Mouse (Mus musculus) T-cell, adult 2 months (primary cell): Measurements from ENCODE around the gene Als2cr12.
"Not testable (repeated sequence)": the region's sequence is repeated elsewhere in the genome, so short reads cannot be mapped to it uniquely, and the experiment has no call there.

Experiments used
- DNase-seq: peaks from one replicate; pipeline ENCODE4 v3.0.0; 2022; ENCODE audit warnings: low spot score

Gene Als2cr12

DNA sequence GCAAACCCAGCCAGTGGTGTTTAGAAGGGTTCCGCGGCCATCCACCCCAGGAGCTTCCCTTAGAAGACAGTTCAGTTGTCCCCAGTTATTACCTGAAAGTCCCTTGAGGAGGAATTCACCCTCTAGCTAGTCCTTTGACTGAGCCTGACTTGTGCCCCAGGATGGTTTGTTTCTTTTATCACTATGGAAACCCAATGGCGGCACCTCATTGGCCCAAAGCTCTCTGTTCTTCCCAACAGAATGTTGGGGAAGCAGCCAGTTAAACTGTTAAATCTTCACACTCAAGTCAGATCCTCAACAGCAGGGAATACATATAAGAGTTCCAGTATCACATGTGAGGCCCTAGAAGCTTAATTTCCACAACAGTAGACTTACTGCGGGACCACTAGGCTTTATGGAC lies at the start of gene Als2cr12:
TSS of gene Als2cr12 (minus strand) at position 180 of the 400 bp plus-strand sequence.
- DNase-seq = not testable (repeated sequence)

DNA sequence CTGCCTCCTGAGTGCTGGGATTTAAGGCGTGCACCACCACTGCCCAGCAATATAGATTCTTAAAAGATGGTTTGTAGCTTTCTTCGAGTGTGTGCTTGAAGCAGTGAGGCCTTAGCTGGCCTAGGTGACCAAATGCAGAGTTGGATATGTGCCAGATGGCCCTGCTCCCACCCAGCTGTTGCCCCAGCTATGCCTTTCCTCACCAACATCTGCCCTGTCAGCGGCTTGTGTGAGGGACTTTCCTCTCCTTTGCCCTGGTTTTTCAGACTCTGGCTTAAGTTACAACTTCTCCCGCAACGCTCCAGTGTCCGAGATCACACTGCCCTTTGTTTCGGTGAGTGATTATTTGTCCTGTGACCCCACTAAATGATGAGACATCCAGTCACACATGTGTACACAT lies 48.9 kb upstream of the Als2cr12 start:
- no peak for DNase-seq

DNA sequence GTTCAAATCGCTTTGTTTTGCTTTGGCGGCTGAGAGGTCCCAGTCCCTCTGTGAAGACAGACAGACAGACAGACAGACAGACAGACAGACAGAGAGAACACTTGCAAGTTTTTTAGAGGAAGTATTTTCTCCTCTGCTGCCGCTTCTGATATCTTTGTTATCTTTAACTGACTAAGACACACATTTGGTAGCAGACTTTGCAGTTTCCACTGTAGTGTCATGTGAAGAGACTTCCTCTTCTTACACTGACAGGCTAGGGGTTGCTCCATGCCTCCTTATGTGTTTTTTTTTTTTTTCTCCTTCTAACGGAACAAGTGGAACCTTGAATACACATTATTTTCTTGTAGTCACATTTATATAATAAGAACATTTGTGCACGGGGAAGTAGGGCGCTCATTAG lies 47.5 kb upstream of the Als2cr12 start:
- DNase-seq = no peak

DNA sequence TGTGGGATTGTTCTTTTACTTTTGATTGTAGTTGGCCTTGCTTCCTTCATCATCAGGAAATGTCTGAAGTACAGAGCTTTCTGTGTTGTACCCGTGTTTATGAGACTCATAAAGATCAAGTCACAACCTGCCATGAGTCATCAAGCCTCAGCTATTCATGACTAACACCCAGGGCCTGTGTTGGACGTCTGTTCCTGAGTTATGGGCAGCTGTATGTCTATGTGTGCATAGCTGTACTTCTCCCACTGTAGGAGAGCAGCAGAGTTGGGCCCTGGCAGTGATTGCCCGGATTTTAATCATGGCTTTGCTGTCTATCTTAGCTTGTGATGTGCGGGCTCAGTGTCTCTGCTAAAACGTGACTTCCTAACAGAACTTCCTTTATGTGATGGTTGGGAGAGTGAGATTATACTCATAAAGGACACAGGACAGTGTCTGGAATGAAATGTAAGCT lies 46.8 kb upstream of the Als2cr12 start:
- DNase-seq = no peak

DNA sequence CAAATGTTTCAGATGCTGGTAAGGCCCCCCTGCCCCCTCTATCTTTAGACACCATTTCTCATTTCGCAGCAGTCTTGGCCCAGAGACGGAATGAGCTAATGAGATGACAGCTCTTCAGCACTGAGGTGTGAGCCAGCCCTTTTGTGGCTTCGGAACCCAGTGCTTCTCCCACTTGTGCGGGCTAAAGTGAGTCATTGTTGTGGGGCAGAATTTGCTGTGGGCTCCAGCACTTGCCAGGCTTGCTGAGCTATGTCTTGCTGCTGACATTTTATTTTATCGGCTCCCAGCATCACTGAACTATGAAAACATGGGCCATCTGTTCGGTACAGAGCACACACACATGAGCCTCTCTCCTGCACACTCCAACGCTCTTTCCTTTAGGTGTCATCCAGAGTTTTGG lies 43.7 kb upstream of the Als2cr12 start:
- DNase-seq = no peak

DNA sequence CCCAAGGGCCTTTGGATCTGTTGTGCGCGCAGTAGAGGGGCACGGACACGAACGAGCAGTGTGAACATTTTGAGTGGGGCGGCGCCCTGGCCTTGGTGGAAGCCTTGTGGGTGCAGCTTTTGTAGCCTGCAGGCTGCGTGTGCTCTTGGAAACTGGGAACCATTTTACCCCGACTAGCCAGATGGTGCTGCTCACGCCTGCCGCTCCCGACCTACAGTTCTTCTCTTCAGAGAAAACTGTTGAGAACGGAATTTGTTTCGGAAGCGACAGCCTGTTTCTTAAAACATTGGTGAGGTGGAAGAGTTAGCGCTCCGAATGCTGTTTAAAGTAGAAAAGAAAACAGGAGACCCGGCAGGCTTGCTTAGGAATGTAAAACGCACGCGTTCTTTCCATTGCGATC lies 41.2 kb upstream of the Als2cr12 start:
- DNase-seq = no peak

DNA sequence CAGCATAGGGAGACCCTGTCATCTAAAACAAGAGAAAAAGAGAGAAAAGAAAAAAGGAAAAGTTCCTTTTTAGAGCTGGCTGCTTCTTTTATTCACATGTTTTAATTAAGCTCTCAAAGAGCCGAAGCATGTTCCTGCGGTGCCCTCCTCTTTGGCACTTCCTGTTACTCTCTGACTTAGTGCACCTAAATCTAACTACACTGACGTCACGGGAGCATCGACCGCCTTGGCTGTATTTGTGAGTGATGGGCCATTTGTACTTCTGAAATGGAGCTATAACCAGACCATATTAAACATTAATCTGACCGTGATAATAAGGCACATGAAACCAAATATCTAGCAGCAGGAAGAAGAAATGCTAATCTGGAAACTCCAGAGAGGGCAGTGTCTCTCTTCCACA lies 40.2 kb upstream of the Als2cr12 start:
- peak; percentile 16 for DNase-seq

DNA sequence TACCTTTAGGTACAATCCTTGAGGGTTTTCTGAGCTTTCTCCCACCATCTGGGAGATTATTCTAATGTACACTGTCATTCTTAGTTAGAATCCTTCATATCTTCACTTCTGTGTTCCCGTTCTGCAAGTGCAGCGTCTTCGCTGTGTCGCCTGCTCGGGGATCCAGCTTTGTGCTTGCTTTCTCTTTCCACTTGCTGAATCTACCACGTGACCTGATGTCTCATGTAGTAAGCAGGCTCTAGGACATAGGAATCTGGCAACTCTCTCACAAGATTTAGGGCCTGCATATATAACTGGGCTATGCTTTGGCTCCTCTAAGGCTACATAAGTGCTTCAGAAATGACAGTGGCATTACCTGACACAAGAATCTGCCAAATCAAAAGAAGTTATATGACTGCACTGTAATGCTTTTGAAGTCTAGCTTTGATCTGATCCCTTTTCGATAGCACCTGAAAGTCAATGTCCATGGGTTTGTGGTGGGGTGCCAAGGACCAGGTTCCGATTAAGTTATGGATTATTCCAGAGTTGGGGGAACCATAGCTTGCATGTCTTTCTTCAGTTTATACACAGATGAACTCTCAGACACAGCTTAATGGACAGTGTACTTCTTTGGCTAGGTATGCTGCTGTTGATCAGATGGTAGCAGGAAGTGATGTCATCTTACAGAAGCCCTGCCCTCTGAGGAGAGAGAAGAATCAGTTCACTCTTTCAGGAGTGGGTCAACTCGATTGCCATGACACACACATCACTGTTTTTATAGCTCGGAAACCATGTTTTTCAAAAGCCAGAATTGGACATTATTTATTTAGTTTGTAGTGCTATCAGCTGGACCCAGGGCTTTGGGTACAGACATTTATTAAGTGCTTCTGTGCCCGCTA lies 38.5 kb upstream of the Als2cr12 start:
- peak; percentile 39 for DNase-seq

DNA sequence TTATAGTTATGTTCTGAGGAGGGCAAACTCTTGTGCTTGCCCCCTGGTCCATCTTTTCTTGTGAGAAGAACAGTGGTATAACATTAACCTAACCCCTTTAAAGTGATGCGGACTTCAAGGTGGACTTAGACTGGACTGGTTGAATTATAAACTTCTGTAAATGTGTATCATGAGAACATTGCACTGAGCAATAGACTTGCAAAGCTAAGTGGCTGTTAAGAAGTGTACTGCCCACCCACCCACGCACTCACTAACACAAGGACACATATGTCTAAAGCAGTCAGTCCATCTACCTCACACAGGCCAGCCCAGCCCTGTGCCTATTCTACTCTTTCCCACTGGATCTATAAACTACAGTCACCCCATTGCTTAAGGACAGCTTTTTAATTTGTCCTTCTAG lies 37.8 kb upstream of the Als2cr12 start:
- no peak for DNase-seq

DNA sequence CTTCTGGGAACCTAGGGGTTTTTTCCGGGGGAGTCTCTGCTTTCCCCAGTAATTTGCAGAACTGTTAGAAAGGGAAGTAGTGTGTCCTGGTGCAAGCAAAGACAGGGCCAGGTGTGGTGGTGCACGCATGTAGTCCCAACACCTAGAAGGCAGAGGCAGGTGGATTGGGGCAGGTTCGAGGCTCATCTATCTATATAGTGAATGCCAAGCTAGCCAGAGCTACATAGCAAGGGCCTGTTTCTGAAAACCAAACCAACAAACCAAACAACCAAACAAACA lies 32.7 kb upstream of the Als2cr12 start:
- DNase-seq = no peak

DNA sequence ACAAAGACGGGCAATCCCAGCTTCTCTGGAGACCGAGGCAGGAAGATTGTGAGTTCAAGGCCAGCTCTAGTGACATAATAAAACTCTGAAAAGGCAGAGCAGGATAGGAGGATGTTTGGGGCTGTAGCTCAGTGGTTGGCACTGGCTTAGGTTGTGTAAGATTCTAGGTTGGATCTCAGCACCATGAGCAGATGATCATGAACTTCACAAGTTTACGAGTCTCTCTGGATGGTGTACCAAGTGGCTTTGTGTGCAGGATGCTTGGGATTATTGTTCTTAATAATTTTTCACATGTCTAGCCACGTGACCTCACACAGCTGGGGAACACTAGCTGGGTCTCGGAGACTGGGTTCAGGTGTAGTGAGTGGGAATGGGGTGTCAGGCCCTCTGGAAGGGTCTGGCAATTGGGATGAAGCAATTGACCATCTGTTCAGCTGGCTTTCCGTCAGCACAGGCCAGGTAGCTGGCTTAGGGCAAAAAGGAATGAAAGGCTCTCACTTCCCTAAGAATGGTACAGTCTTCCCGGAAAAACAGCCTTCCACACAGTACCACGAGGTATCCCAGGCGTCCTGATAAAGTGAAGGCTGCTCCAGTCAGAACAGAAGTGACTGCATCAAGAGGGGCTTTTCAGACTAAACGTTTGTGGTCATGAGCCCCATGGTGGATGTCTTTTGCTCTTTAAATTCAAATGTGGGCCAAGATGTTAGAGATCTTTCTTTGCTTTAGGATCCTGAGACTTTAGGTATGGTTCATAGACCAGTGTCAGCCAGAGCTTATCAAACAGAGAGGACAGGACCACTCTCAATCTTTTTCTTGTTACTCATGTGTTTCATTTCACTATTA lies 32.2 kb upstream of the Als2cr12 start:
- DNase-seq = no peak

DNA sequence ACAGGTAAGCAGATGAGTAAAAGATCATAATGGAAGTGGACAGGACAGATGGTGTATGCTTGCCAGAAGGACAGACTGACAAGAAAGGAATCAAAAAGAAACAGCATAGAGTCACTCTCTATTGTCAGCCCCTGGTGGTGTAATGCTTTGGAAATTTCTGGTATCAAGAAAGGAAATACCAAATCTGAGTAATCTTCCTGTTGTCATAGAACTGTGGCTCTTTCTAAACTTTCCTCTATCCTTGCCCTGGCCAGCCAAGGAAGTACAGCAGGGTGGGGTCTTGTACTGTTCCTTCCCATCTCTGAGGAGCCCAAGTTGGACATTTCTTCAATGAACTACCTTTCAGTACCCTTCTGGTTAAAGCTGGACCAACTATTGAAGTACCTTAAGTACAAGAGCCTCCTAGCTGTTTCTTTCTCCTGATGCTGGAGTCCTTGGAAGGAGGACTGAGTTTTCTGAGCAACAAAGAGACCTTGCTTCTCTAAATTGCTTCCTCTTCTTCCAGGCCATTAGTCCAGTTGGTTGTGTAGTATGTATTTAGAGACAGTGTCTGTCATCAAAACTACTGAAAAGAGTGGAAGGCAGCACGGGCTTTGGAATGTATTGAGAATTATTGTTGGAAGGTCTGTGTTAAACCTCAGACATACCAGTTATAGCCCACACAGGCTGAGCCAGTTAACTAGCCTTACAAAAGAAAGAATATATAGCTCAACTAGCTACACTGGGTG lies 31.4 kb upstream of the Als2cr12 start:
- DNase-seq = no peak

DNA sequence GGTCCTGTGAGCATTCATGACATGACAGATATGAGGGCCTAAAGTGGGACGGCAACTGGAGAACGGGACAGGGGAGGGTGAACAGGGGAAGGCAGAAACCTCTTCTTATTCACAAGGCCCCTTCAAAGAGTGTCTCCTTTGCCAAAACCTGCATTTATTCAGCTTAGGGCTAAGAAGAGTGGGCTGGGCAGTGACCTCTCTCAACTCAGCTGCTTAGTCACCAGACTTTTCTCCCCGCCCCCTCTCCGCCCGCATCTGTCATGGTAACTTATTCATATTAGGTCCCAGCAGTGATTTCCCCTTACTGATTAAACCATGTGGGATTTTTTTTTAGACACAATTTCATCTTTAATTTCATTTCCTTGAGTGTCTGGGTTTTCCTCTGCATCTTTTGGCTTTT lies 30.0 kb upstream of the Als2cr12 start:
- DNase-seq = no peak

DNA sequence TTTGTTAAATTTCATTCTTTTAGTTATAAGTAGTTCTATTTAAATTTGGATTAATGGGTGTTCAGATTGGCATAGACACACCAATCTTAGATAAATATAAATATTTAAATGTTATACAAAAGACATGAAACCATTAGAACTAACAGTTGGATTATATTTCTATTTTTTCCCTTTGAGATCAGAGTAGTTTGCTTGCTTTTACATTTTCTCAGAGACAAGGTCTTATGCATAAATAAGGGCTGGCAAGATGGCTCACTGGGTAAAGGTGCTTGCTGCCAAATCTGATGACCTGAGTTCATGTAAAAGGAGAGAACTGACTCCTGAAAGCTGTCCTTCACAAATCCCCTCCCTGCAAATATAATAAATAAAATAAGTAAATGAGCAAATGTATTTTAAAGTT lies 29.3 kb upstream of the Als2cr12 start:
- DNase-seq = no peak

DNA sequence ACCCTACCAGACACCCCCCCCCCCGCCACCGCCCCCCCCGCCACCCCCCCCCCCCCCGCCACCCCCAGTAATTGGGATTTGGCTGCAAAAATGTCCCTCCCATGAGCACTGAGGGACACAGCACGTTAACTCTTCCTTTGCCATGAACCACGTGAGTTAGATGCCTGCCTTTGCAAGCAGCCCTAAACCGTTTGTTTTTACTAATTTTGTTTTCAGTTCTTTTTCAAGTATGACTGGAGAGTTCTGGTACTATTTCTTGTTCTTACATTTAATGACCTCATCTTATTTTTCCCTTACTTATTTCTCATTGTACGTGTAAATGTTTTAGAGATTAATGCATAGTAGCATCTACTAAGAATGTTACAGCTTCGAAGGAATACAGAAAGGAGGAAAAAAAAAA lies 28.7 kb upstream of the Als2cr12 start:
- DNase-seq = no peak

DNA sequence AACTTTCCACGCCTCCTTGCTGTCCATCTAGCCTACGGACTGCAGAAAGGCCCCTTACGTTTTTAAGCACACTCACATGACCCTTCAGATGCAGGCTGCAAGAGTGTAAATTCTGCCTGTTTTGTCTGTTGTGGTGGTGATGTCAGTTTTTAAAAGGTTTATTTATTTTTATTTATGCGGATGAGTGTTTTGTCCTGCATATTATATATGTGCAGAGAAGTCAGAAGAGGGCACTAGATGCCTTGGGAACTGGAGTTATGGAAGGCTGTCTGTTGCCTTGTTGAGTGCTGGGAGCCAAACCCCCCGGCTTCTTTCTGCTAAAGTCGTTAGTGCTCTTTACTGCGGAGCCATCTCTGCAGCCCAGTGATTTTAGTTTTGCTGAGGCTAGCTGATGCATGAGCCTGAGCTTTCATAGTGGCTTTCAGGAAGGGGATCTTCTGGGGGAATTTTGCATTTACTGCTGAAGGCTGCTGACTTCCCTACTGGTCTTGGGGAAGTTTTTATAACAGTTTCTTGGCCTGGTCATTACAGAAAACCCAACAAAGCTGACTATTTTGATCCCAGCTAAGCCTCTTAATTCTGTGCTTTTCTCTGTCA lies 28.1 kb upstream of the Als2cr12 start:
- DNase-seq = no peak

DNA sequence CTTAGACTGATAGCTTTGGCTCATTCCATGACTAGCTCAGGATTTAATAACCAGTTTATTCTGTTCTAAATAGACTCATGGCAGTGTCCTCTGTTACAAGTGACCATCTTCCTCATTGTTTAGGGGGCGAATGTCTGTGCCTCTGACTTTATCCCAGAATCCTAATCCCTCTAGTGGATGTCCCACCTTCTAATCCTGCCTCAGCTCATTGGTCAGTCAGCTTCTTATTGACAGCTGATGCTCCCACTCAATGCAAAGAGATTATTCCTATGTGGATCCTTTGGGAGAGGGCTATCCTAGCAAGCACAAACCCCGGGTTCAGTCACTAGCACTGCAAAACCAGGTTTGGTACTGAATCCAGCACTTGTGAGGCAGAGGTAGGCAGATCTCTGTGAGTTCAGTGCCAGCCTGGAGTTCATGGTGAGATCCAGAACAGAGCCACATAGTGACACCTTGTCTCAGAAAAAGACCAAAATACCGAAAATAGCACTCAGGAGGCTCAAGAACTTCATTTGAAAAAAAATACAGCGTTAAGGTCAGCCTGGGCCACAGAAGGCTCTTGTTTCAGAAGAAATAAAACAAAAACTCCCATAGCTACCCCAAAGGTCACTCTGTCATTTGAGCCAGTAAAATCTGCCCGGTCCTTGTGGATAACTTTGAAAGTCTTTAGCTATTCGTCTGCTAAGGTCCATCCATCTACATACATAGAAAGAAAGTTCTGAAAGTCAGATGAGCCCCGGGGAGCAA lies 27.4 kb upstream of the Als2cr12 start:
- DNase-seq = no peak

DNA sequence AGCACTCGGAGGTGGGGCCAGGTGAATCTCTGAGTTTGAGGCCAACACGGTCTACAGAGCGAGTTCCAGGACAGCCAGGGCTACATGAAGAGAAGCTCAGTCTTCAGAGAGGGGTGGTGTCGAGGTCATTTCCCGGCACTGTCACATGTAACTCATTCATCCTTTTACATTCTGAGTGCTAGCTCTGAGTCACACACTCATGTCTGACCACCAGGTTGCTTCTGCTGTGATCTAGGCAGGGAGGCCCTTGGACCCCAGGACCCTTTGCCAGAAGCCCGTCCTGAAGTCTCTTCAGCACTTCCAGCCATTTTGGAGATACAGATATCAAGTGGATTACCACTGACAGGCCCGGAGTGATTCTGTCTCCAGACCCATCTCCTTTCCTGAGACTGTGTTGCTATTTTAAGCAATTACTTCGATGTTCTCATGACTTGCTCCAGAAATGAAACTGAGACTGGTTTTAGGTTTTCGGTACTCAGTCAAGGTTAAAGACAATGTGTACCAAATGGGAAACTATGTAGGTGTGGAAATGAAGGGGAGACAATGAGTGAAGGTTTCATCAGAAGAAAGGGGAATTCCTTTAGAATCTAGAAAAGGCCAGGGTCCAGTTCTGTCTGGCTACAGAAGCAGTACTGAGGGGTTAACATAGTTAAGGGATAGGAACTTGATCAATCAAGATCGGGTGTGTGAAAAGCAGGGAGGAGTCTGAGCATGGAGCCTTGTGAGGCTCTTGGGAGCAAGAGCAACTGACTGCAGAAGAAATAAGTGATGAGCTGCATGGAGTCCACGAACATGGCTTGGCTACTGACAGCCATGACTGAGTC lies 26.5 kb upstream of the Als2cr12 start:
- no peak for DNase-seq

DNA sequence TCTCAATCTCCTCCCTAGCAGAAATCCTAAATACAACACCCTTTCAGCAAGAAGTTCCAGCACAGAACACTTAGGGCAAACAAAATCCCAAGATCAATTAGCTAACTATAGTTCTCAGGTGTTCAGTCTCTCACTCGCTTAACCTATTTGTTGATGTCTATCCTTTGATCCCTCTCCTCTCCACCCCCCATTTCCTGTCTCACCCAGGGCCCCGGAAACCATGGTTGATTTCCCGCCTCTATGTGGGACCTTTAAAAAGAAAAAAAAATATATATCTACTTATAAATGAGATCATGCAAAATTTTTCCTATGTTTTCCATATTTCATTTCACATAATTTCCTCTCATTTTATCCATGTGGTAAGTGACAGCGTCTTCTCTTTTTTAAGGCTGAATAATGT lies 25.2 kb upstream of the Als2cr12 start:
- peak; percentile 74 for DNase-seq

DNA sequence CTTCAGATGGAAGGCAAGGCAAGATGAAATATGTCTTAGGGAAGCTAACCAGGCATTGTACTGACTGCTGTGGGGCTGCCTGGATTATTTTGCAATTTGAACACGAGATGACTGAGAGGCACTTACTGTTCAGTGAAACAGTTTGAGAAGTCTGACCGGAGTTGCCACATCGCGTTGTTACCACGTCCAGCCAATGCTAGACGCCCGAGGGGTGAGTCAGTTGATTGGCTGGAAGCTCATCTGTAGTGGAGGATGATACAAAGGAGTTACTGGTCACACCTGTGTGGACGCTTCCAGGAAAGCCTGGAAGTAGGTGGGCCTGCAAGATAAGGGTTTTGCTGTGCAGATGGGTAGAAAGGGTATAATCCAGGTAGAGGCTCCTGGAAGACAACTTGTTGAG lies 24.3 kb upstream of the Als2cr12 start:
- no peak for DNase-seq
